Mouse (Mus musculus) stomach, embryonic 16.5 days (tissue): ENCODE measurements at regions not wholly inside any gene's neighbourhood (a gene's known extent, or its start where the extent isn't known, plus 50 kb on each side); places are given as distances from the start of the nearest gene placed in this dataset.

Source experiments
- ATAC-seq: fragments of 200-750 bp; cut with Nextera tagmentation; 2 replicates; pipeline ENCODE4 v1.8.0; 2017; ENCODE audit warnings: moderate number of reproducible peaks, moderate TSS enrichment; ENCODE audit not compliant: insufficient read depth, low FRiP score
- H3K27ac ChIP-seq: fragments of 300-500 bp; sonication (generic); 2 replicates; pipeline ENCODE4 v1.5.1; 2014; ENCODE audit warnings: low read length
- H3K27me3 ChIP-seq: fragments of 300-500 bp; sonication (generic); 2 replicates; pipeline ENCODE4 v1.6.1; 2014; ENCODE audit warnings: low read length, control low read depth, mixed read lengths; ENCODE audit not compliant: control insufficient read depth, insufficient read depth
- H3K36me3 ChIP-seq: fragments of 300-500 bp; sonication (generic); 2 replicates; pipeline ENCODE4 v1.6.1; 2014; ENCODE audit warnings: low read length; ENCODE audit not compliant: control insufficient read depth, insufficient read depth
- H3K4me1 ChIP-seq: fragments of 300-500 bp; sonication (generic); 2 replicates; pipeline ENCODE4 v1.6.1; 2014; ENCODE audit warnings: low read length, control low read depth, mixed read lengths; ENCODE audit not compliant: control insufficient read depth, insufficient read depth
- H3K4me2 ChIP-seq: fragments of 300-500 bp; sonication (generic); 2 replicates; pipeline ENCODE4 v1.6.1; 2014; ENCODE audit warnings: low read depth, low read length, mixed read lengths
- H3K4me3 ChIP-seq: fragments of 300-500 bp; sonication (generic); replicated peaks from 2 replicates; pipeline ENCODE4 v1.5.1; 2014; ENCODE audit warnings: mild to moderate bottlenecking, low read length
- H3K9ac ChIP-seq: fragments of 300-500 bp; sonication (generic); 2 replicates; pipeline ENCODE4 v1.6.1; 2014; ENCODE audit warnings: low read length
- H3K9me3 ChIP-seq: fragments of 300-500 bp; sonication (generic); replicated peaks from 2 replicates; pipeline ENCODE4 v1.6.1; 2016; ENCODE audit warnings: low read length, control low read depth; ENCODE audit not compliant: control insufficient read depth
- WGBS: fragments of 180-500 bp; shearing (Covaris S2); extraction: QIAGEN DNeasy Blood & Tissue Kit; methylation state at CpG from one replicate; pipeline ENCODE4 v1.1.7; 2014; 5-methylcytosine and 5-hydroxymethylcytosine counted together

- H3K4me2 ChIP-seq: no peak overlapping the region
- no peaks in the 10 kb centered on the region for H3K4me1 ChIP-seq
- no peaks in the 10 kb centered on the region for H3K27me3 ChIP-seq
- no peaks in the 10 kb centered on the region for H3K9me3 ChIP-seq
- no peak for ATAC-seq
- 68% methylated on average over 7 of the region's 7 CpGs for WGBS
- no peak overlapping the region for H3K27ac ChIP-seq
- no peaks in the 10 kb centered on the region for H3K36me3 ChIP-seq
- H3K9ac ChIP-seq: no peak overlapping the region
- no peak overlapping the region for H3K4me3 ChIP-seq
Measured at GRCm38 (mm10) chr16:74467159-74467558, 55.5 kb upstream of the Robo2 start.

DNA sequence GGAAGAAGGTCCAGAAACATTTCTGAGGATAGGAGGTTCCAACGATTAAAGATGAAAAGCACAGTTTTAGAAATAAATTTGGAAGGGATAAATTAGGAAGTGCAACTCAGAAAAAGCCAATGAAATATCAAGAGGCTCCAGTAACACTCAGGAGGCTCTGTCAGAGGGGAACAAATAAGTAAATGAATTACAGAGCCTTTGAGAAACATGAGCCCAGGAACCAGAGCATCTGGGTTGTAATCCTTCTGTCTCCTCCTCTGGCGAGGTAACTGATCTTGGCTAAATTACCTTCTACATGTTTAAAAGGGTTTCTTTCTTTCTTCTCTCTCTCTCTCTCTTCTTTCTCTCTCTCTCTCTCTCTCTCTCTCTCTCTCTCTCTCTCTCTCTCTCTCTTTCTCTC lies 53.2 kb upstream of the Robo2 start:
- H3K27ac ChIP-seq: no peak overlapping the region
- no peaks in the 10 kb centered on the region for H3K36me3 ChIP-seq
- no peak overlapping the region for H3K4me2 ChIP-seq
- no peaks in the 10 kb centered on the region for H3K4me1 ChIP-seq
- H3K27me3 ChIP-seq: no peaks in the 10 kb centered on the region
- 54% methylated on average over 2 of the region's 2 CpGs for WGBS
- ATAC-seq: no peak
- H3K4me3 ChIP-seq: no peak overlapping the region
- no peak overlapping the region for H3K9ac ChIP-seq
- no peaks in the 10 kb centered on the region for H3K9me3 ChIP-seq

- 62% methylated on average over 6 of the region's 6 CpGs for WGBS
- no peaks in the 10 kb centered on the region for H3K36me3 ChIP-seq
- H3K4me2 ChIP-seq: no peak overlapping the region
- no peaks in the 10 kb centered on the region for H3K9me3 ChIP-seq
- H3K27me3 ChIP-seq: no peaks in the 10 kb centered on the region
- no peak overlapping the region for H3K27ac ChIP-seq
- ATAC-seq: no peak
- H3K9ac ChIP-seq: no peak overlapping the region
- H3K4me3 ChIP-seq: no peak overlapping the region
- H3K4me1 ChIP-seq: no peaks in the 10 kb centered on the region
Measured at GRCm38 (mm10) chr16:74464290-74464689, 52.7 kb upstream of the Robo2 start.

- Histone ChIP-seq H3K27ac (no peak overlapping the region), H3K4me1 (no peaks in the 10 kb centered on the region), H3K27me3 (no peaks in the 10 kb centered on the region), H3K4me3 (no peak overlapping the region), H3K9me3 (no peaks in the 10 kb centered on the region), H3K36me3 (no peaks in the 10 kb centered on the region), H3K9ac (no peak overlapping the region), H3K4me2 (no peak overlapping the region)
- 76% methylated on average over 3 of the region's 3 CpGs for WGBS
- no peak for ATAC-seq
Measured at GRCm38 (mm10) chr16:74462436-74462835, 50.8 kb upstream of the Robo2 start.
